Mouse (Mus musculus): ENCODE measurements at regions not wholly inside any gene's neighbourhood (a gene's known extent, or its start where the extent isn't known, plus 50 kb on each side); places are given as distances from the start of the nearest gene placed in this dataset.

DNA sequence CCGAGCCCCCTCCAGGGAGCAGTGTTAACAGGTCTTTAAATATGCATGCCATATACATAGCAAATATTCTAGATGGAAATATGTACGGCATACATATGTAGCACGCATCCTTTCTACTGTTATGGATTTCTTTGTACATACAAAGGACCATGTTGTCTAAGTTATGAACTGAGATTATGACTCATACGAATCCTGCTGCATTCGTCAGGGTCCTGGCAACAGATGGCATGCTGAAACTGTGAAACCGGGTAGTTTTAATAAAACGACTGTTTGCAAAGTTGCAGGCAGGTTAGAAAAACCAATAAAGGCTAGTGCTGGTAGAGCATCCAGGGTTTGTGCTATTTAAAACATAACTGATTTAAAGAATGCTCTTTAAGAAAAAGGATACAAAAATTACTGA lies 88.8 kb upstream of the Tlk1 start:
- H3K9ac ChIP-seq (ENCODE audit: control insufficient read depth, low read depth, low read length, poor library complexity, severe bottlenecking) = no peak overlapping the region
- no peak for TF ChIP-seq GATA1 (IDR thresholded peaks at IDR 0.05; ENCODE audit: low read depth, low read length)
- H3K27me3 ChIP-seq (ENCODE audit: control insufficient read depth in 1 of 2, insufficient read depth in 2 of 2, low read length in 2 of 2) = no peaks in the 10 kb centered on the region
- H3K27ac ChIP-seq (ENCODE audit: control insufficient read depth, low read depth, low read length) = no peak overlapping the region
- no peaks in the 10 kb centered on the region for H3K9me3 ChIP-seq (replicated peaks; ENCODE audit: insufficient read depth, low read length)
- H3K36me3 ChIP-seq (ENCODE audit: control insufficient read depth in 1 of 2, insufficient read depth in 2 of 2, low read length in 2 of 2) = no peaks in the 10 kb centered on the region
- no peaks in the 10 kb centered on the region for H3K79me2 ChIP-seq (ENCODE audit: control insufficient read depth, insufficient read depth, low read length, poor library complexity)
- no peak for DNase-seq (ENCODE audit: low read depth, low spot score)
- no peak overlapping the region for H3K4me3 ChIP-seq (ENCODE audit: control insufficient read depth in 1 of 2, insufficient read depth in 1 of 2, low read depth in 2 of 2, low read length in 2 of 2)
- no peaks in the 10 kb centered on the region; a peak in 1 of 4 replicates for H3K4me1 ChIP-seq (ENCODE audit: control insufficient read depth in 1 of 2, insufficient read depth in 2 of 2, low read length in 2 of 2)

DNA sequence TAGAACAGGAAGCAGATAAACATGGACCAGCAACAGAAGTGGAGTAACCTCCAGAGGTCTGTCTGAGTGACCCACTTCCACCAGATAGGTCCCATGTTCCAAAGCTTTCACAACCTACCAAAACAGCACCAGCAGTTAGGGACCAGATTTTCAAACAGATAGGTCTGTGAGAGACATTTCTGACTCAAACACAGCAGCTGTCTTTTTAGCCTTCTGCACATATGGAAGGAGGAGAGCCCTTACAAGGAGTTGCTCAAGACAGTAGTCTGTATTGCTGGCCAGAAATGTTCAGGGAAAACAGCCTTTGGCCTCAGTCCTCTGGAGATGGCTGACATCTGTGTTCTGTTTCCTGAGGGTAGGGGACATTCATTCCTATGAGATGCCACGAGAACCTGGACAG lies 83.9 kb upstream of the Tlk1 start:
- Histone ChIP-seq H3K4me1 (ENCODE audit: control insufficient read depth in 1 of 2, insufficient read depth in 2 of 2, low read length in 2 of 2) (no peaks in the 10 kb centered on the region), H3K27me3 (ENCODE audit: control insufficient read depth in 1 of 2, insufficient read depth in 2 of 2, low read length in 2 of 2) (no peaks in the 10 kb centered on the region), H3K27ac (ENCODE audit: control insufficient read depth, low read depth, low read length) (no peak overlapping the region), H3K9me3 (replicated peaks; ENCODE audit: insufficient read depth, low read length) (no peaks in the 10 kb centered on the region), H3K4me3 (ENCODE audit: control insufficient read depth in 1 of 2, insufficient read depth in 1 of 2, low read depth in 2 of 2, low read length in 2 of 2) (no peak overlapping the region), H3K36me3 (ENCODE audit: control insufficient read depth in 1 of 2, insufficient read depth in 2 of 2, low read length in 2 of 2) (no peaks in the 10 kb centered on the region), H3K79me2 (ENCODE audit: control insufficient read depth, insufficient read depth, low read length, poor library complexity) (no peaks in the 10 kb centered on the region), H3K9ac (ENCODE audit: control insufficient read depth, low read depth, low read length, poor library complexity, severe bottlenecking) (no peak overlapping the region)
- no peak for DNase-seq (ENCODE audit: low read depth, low spot score)
- no peak for TF ChIP-seq CTCF (IDR thresholded peaks at IDR 0.05 in 2 of 3, conservative IDR thresholded peaks at IDR 0.05 in 1 of 3; ENCODE audit: control insufficient read depth in 1 of 3, insufficient read depth in 1 of 3, low read depth in 2 of 3, low read length in 3 of 3, poor library complexity in 1 of 3, severe bottlenecking in 1 of 3)

DNA sequence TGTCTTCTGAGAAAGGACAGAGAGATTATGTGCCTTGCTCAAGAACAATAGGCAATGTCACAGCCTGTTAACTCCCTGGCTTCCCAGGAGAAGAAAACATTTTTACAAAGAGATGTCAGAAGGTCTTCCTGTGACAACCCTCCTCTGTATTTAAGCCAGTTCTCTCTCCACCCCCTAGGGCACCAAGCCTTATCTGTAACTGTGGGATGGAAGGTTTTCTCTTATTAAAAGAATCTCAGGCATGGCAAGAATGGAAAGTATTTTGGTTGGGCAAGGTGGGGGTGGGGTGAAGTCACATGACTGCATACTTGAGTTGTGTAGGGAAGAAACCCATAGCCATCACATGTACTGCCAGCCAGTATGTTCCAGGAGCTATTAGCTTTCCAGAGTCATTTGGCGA lies 83.1 kb upstream of the Tlk1 start:
- Histone ChIP-seq H3K27me3 (ENCODE audit: control insufficient read depth in 1 of 2, insufficient read depth in 2 of 2, low read length in 2 of 2) (no peaks in the 10 kb centered on the region; a peak in 1 of 4 replicates), H3K79me2 (ENCODE audit: control insufficient read depth, insufficient read depth, low read length, poor library complexity) (no peaks in the 10 kb centered on the region), H3K9ac (ENCODE audit: control insufficient read depth, low read depth, low read length, poor library complexity, severe bottlenecking) (no peak overlapping the region), H3K27ac (ENCODE audit: control insufficient read depth, low read depth, low read length) (no peak overlapping the region), H3K4me3 (ENCODE audit: control insufficient read depth in 1 of 2, insufficient read depth in 1 of 2, low read depth in 2 of 2, low read length in 2 of 2) (no peak overlapping the region), H3K36me3 (ENCODE audit: control insufficient read depth in 1 of 2, insufficient read depth in 2 of 2, low read length in 2 of 2) (no peaks in the 10 kb centered on the region), H3K9me3 (replicated peaks; ENCODE audit: insufficient read depth, low read length) (no peaks in the 10 kb centered on the region), H3K4me1 (ENCODE audit: control insufficient read depth in 1 of 2, insufficient read depth in 2 of 2, low read length in 2 of 2) (no peaks in the 10 kb centered on the region)
- DNase-seq (ENCODE audit: low read depth, low spot score) = no peak
- TF ChIP-seq USF1 (IDR thresholded peaks at IDR 0.05; ENCODE audit: low read depth, low read length) (peak; percentile 56; the same call in 1 of the 2 replicates), POLR2AphosphoS2 (IDR thresholded peaks at IDR 0.05; ENCODE audit: low read length) (no peak)

DNA sequence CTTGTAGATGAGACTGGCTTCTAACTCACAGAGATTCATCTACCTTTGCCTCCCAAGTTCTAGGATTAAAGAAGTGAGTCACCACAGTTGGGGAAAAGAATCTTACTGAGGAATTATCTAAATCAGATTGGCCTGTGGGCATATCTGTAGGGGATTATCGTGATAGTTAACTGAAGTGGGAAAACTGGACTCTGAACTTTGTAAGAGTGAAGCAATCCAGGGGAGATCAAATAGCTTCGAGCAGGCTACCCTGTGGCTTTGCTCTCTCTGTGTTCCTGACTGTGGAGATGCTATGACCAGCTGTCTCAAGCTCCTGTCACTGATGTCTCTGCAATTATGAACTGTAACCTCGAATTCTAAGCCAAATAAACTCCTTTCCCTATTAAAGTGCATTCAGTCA lies 80.7 kb upstream of the Tlk1 start:
- H3K9me3 ChIP-seq (replicated peaks; ENCODE audit: insufficient read depth, low read length) = no peaks in the 10 kb centered on the region
- no peaks in the 10 kb centered on the region for H3K79me2 ChIP-seq (ENCODE audit: control insufficient read depth, insufficient read depth, low read length, poor library complexity)
- H3K27me3 ChIP-seq (ENCODE audit: control insufficient read depth in 1 of 2, insufficient read depth in 2 of 2, low read length in 2 of 2) = no peaks in the 10 kb centered on the region; a peak in 2 of 4 replicates
- no peak for TF ChIP-seq USF2 (IDR thresholded peaks at IDR 0.05; ENCODE audit: borderline replicate concordance in 1 of 2, insufficient read depth in 1 of 2, low read depth in 1 of 2, low read length in 2 of 2)
- no peak for TF ChIP-seq SMC3 (IDR thresholded peaks at IDR 0.05; ENCODE audit: low read depth, low read length)
- no peak for TF ChIP-seq NELFE (IDR thresholded peaks at IDR 0.05; ENCODE audit: low read depth, low read length)
- no peak for TF ChIP-seq TCF12 (IDR thresholded peaks at IDR 0.05; ENCODE audit: low read depth, low read length)
- TF ChIP-seq CHD1 (IDR thresholded peaks at IDR 0.05; ENCODE audit: low read depth, low read length) = no peak
- no peak for TF ChIP-seq E2F4 (IDR thresholded peaks at IDR 0.05; ENCODE audit: borderline replicate concordance, low read depth, low read length)
- TF ChIP-seq BHLHE40 (IDR thresholded peaks at IDR 0.05; ENCODE audit: borderline replicate concordance, low read depth, low read length) = no peak
- TF ChIP-seq EP300 (IDR thresholded peaks at IDR 0.05; ENCODE audit: low read depth in 1 of 2, low read length in 2 of 2) = no peak
- TF ChIP-seq SIN3A (IDR thresholded peaks at IDR 0.05; ENCODE audit: low read length) = no peak
- no peak for TF ChIP-seq UBTF (IDR thresholded peaks at IDR 0.05; ENCODE audit: borderline replicate concordance, insufficient read depth, low read depth, low read length)
- no peak for TF ChIP-seq ZKSCAN1 (IDR thresholded peaks at IDR 0.05; ENCODE audit: low read depth, low read length)
- no peak for TF ChIP-seq HCFC1 (IDR thresholded peaks at IDR 0.05; ENCODE audit: low read depth, low read length)
- no peak for TF ChIP-seq MAFK (IDR thresholded peaks at IDR 0.05; ENCODE audit: borderline replicate concordance, low read depth, low read length)
- no peak for TF ChIP-seq ZNF384 (IDR thresholded peaks at IDR 0.05; ENCODE audit: low read depth, low read length)
- TF ChIP-seq POLR2A (IDR thresholded peaks at IDR 0.05; ENCODE audit: control insufficient read depth in 1 of 2, insufficient read depth in 1 of 2, low read depth in 1 of 2, low read length in 2 of 2, poor library complexity in 1 of 2) = no peak
- H3K4me3 ChIP-seq (ENCODE audit: control insufficient read depth in 1 of 2, insufficient read depth in 1 of 2, low read depth in 2 of 2, low read length in 2 of 2) = no peak overlapping the region
- H3K4me1 ChIP-seq (ENCODE audit: control insufficient read depth in 1 of 2, insufficient read depth in 2 of 2, low read length in 2 of 2) = no peaks in the 10 kb centered on the region
- H3K9ac ChIP-seq (ENCODE audit: control insufficient read depth, low read depth, low read length, poor library complexity, severe bottlenecking) = no peak overlapping the region
- H3K27ac ChIP-seq (ENCODE audit: control insufficient read depth, low read depth, low read length) = no peak overlapping the region
- no peaks in the 10 kb centered on the region for H3K36me3 ChIP-seq (ENCODE audit: control insufficient read depth in 1 of 2, insufficient read depth in 2 of 2, low read length in 2 of 2)
- DNase-seq (ENCODE audit: low read depth, low spot score) = no peak
